Mouse (Mus musculus) lung, embryonic 16.5 days (tissue): ENCODE data around the gene Eif3a. TPM values are rescaled to one million over a fixed set of nuclear protein-coding genes. Genes with fewer than 3 reads are reported as not detected.

Source experiments
- microRNA-seq: library from miRNA; unstranded; fragments of <30 nt; microRNA quantifications from one replicate; pipeline ENCODE4, GENCODE M21; 2016
- polyA plus RNA-seq: library from polyadenylated mRNA; unstranded; fragments of >200 nt; fragmentation: Nextera tagmentation; extraction: Ambion mirVana; gene quantifications from 2 replicates; pipeline ENCODE4 v1.2.1, GENCODE M21; 2015

Gene Eif3a
- polyA plus RNA-seq, 1 experiment from 2014 or later, result 125 TPM

Small RNA genes within 50 kb of the gene (microRNA-seq; reads per million reads assigned to microRNA genes)
- gene mmu-mir-3084-1, result not detected

Other genes with a start within 250 kb of the Eif3a start
- 12.7 and 14.1 TPM in 2 replicates for gene Cacul1, start 209.6 kb downstream of the Eif3a start, polyA plus RNA-seq
- 1.1 TPM in 2 replicates for gene Nanos1, start 34.7 kb downstream of the Eif3a start, polyA plus RNA-seq
- gene Fam45a, start 20.9 kb upstream of the Eif3a start, polyA plus RNA-seq, result 30.9 and 33.7 TPM in 2 replicates
- gene Sfxn4, start 70.8 kb upstream of the Eif3a start, polyA plus RNA-seq, result 6.0 and 7.3 TPM in 2 replicates
- gene Prdx3, start 83.9 kb upstream of the Eif3a start, polyA plus RNA-seq, result 111 and 120 TPM in 2 replicates
- gene Grk5, start 99.1 kb upstream of the Eif3a start, polyA plus RNA-seq, result 3.5 and 4.9 TPM in 2 replicates